Mouse (Mus musculus) kidney, adult 2 months (tissue): ENCODE measurements at regions not wholly inside any gene's neighbourhood (a gene's known extent, or its start where the extent isn't known, plus 50 kb on each side); places are given as distances from the start of the nearest gene placed in this dataset.
A peak's percentile ranks its signal among the peaks of the same experiment; 100 is the strongest.

ENCODE experiments used
- DNase-seq: peaks from one replicate; pipeline ENCODE4 v3.0.0; 2021
- H3K27ac ChIP-seq: fragments of 200-500 bp; 2 replicates; pipeline ENCODE4 v1.5.1; 2012; ENCODE audit warnings: low read depth, low read length, control low read depth, inconsistent platforms; ENCODE audit not compliant: insufficient read depth
- H3K27me3 ChIP-seq: fragments of 200-500 bp; replicated peaks from 2 replicates; pipeline ENCODE4 v1.6.1; 2012; ENCODE audit warnings: mild to moderate bottlenecking, moderate library complexity, low read length, inconsistent platforms; ENCODE audit not compliant: control insufficient read depth, insufficient read depth
- H3K36me3 ChIP-seq: fragments of 200-500 bp; 2 replicates; pipeline ENCODE4 v1.6.1; 2012; ENCODE audit warnings: mild to moderate bottlenecking, moderate library complexity, low read length, inconsistent platforms; ENCODE audit not compliant: control insufficient read depth, insufficient read depth
- H3K4me1 ChIP-seq: fragments of 200-500 bp; 2 replicates; pipeline ENCODE4 v1.6.1; 2011; ENCODE audit warnings: low read length; ENCODE audit not compliant: control insufficient read depth, insufficient read depth
- H3K4me3 ChIP-seq: fragments of 200-500 bp; 2 replicates; pipeline ENCODE4 v1.5.1; 2011; ENCODE audit warnings: mild to moderate bottlenecking, low read depth, low read length, control low read depth; ENCODE audit not compliant: insufficient read depth
- CTCF ChIP-seq: fragments of 200-500 bp; conservative IDR thresholded peaks from 2 replicates; pipeline ENCODE4 v1.5.1; 2011; ENCODE audit warnings: low read depth, mild to moderate bottlenecking, control low read depth, low read length, moderate library complexity, mixed read lengths; ENCODE audit not compliant: insufficient read depth, insufficient read length
- POLR2A ChIP-seq: fragments of 200-500 bp; IDR thresholded peaks from one replicate; pipeline ENCODE4 v1.6.1; 2011; ENCODE audit warnings: low read depth, low read length, control low read depth
- WGBS: fragments of 180-500 bp; shearing (Covaris S2); methylation state at CpG from one replicate; pipeline ENCODE4 v1.1.7; 2018; 5-methylcytosine and 5-hydroxymethylcytosine counted together

- Histone ChIP-seq H3K36me3 (no peaks in the 10 kb centered on the region), H3K27ac (no peak overlapping the region), H3K4me3 (no peak overlapping the region), H3K4me1 (no peaks in the 10 kb centered on the region), H3K27me3 (no peaks in the 10 kb centered on the region)
- WGBS, result 93% methylated on average over 4 of the region's 4 CpGs
- no peak for DNase-seq
- TF ChIP-seq CTCF (no peak), POLR2A (no peak)
These were observed 111.0 kb downstream of the Slc38a4 start for GRCm38 (mm10) chr15:96944741-96945140.

- DNase-seq, result no peak
- 91% methylated on average over 4 of the region's 4 CpGs for WGBS
- no peak for TF ChIP-seq CTCF
- no peak for TF ChIP-seq POLR2A
These were observed 113.1 kb downstream of the Slc38a4 start for GRCm38 (mm10) chr15:96942651-96943050.

DNA sequence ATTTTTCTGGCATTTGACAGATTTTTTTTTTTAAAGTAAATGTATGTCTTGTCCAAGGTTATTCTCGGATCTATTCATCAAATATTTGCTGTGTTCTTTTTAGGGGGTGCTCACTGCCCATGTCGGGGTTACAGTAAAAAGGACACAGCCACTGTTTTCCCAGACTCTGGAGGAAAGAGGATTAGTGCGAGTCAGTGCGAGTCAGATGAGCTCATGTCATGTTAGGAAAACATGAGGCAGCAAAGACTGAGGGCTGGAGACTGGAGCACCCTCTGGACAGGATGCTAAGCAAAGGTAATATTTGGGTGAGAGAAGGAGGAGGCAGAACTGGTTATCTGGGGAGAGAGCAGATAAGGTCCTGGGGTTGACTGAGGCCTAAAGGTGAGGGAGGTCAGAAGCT is 117.3 kb downstream of the Slc38a4 start:
- Histone ChIP-seq H3K27me3 (no peaks in the 10 kb centered on the region), H3K4me3 (no peak overlapping the region), H3K27ac (no peak overlapping the region), H3K4me1 (no peaks in the 10 kb centered on the region), H3K36me3 (no peaks in the 10 kb centered on the region)
- 86% methylated on average over 4 of the region's 4 CpGs for WGBS
- TF ChIP-seq POLR2A (no peak), CTCF (no peak)
- DNase-seq, result no peak

More at GRCm38 (mm10) chr15:96942651-96943050, 113.1 kb downstream of the Slc38a4 start:
- H3K4me1 ChIP-seq, result no peaks in the 10 kb centered on the region
- no peaks in the 10 kb centered on the region for H3K27me3 ChIP-seq
- H3K4me3 ChIP-seq, result no peak overlapping the region
- no peak overlapping the region for H3K27ac ChIP-seq
- H3K36me3 ChIP-seq, result no peaks in the 10 kb centered on the region

DNA sequence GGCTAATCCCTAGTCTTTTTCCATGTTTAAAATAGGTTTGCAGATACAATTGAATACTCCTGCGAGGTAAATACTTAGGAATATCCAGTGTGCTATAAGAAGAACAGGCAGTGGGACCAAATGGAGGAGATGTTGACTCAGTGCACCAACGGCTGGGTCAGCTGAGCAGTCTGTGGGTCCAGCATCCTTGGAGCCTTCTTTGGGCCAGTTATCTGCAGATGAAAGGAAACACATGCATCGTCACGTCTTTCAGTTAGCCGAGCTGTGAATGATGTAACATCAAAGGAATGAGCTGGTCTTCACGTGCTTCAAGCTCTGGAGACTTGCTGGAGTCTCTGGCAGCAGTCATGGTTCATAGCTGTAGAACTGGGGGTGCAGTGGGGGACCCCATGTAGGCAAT is 118.1 kb downstream of the Slc38a4 start:
- TF ChIP-seq POLR2A (no peak), CTCF (no peak)
- no peak overlapping the region for H3K27ac ChIP-seq
- H3K4me1 ChIP-seq, result no peaks in the 10 kb centered on the region
- DNase-seq, result no peak
- no peaks in the 10 kb centered on the region for H3K36me3 ChIP-seq
- no peak overlapping the region for H3K4me3 ChIP-seq
- 58% methylated on average over 6 of the region's 6 CpGs for WGBS
- H3K27me3 ChIP-seq, result no peaks in the 10 kb centered on the region

- no peaks in the 10 kb centered on the region for H3K27me3 ChIP-seq
- no peaks in the 10 kb centered on the region for H3K4me1 ChIP-seq
- H3K27ac ChIP-seq, result no peak overlapping the region
- WGBS, result 4% methylated on average over 18 of the region's 18 CpGs
- H3K4me3 ChIP-seq, result no peak overlapping the region
- TF ChIP-seq CTCF (peak; percentile 100; the same call in 1 of the 2 replicates), POLR2A (no peak)
- DNase-seq, result peak; percentile 91
- H3K36me3 ChIP-seq, result no peaks in the 10 kb centered on the region
These were observed 118.9 kb downstream of the Slc38a4 start for GRCm38 (mm10) chr15:96936705-96937346.

DNA sequence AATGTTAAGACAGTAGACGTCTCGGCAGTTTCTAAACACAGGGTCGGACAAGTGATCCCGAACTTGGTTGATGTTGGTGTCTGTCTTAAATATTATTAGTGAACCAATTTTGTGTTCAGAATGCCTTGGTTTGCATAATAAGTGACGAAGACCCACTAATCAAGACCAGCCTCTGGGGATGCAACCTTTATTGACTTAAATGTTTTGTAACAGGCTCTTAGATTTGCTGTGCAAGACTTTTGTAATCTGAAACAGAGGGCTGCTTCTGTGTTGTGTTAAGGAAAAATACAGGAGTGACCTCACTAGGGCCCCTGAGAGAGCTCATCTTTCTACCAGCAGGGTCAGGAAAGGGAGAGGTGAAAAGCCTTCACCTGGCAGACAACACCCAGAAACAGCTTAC is 119.5 kb downstream of the Slc38a4 start:
- Histone ChIP-seq H3K4me1 (no peaks in the 10 kb centered on the region), H3K27ac (no peak overlapping the region), H3K27me3 (no peaks in the 10 kb centered on the region), H3K36me3 (no peaks in the 10 kb centered on the region), H3K4me3 (no peak overlapping the region)
- DNase-seq, result no peak
- WGBS, result 71% methylated on average over 5 of the region's 5 CpGs
- TF ChIP-seq POLR2A (no peak), CTCF (no peak)

GRCm38 (mm10) chr15:96933451-96933850 is 122.3 kb downstream of the Slc38a4 start:
- Histone ChIP-seq H3K27me3 (no peaks in the 10 kb centered on the region), H3K36me3 (no peaks in the 10 kb centered on the region), H3K4me1 (no peaks in the 10 kb centered on the region), H3K4me3 (no peak overlapping the region), H3K27ac (no peak overlapping the region)
- no peak for DNase-seq
- TF ChIP-seq POLR2A, result no peak
- TF ChIP-seq CTCF, result no peak
- 56% methylated on average over 3 of the region's 3 CpGs for WGBS

DNA sequence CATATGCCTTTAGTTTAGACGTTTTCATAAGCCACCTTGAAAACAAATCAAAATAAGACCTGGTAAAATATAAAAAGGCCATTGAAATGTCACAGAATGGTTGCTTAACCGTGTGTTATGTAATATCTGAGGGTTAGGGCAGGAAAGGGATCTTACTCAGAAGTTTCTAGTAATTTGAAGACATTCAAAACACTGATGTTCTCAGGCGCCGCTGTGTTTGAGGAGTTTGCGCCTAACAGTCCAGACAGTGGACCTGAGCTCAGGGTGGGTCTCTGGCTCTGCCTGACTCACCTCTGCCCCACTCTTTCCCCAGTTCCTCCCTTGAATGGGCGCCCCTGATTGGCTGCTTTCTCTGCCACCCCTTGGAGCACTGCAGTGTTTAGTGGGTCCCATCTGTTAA is 125.2 kb downstream of the Slc38a4 start:
- H3K4me3 ChIP-seq, result no peak overlapping the region
- no peaks in the 10 kb centered on the region for H3K27me3 ChIP-seq
- no peaks in the 10 kb centered on the region for H3K36me3 ChIP-seq
- no peaks in the 10 kb centered on the region for H3K4me1 ChIP-seq
- 77% methylated on average over 6 of the region's 6 CpGs for WGBS
- no peak for TF ChIP-seq POLR2A
- TF ChIP-seq CTCF, result no peak
- no peak for DNase-seq
- no peak overlapping the region for H3K27ac ChIP-seq
